Mouse (Mus musculus) embryonic facial prominence, embryonic 14.5 days (tissue): Measurements from ENCODE around the gene Aph1c. TPM values are rescaled to one million over a fixed set of nuclear protein-coding genes. Genes with fewer than 3 reads are reported as not detected.
"Not testable (repeated sequence)": the region's sequence is repeated elsewhere in the genome, so short reads cannot be mapped to it uniquely, and the experiment has no call there.

Experiments used
- ATAC-seq: fragments of 200-750 bp; cut with Nextera tagmentation; 2 replicates; pipeline ENCODE4 v1.8.0; 2017; ENCODE audit warnings: low read depth, moderate number of reproducible peaks, moderate TSS enrichment
- DNase-seq: peaks from one replicate; pipeline ENCODE4 v3.0.0-alpha.2; 2015; ENCODE audit warnings: low spot score
- H3K27ac ChIP-seq: fragments of 300-500 bp; sonication (generic); replicated peaks from 2 replicates; pipeline ENCODE4 v1.5.1; 2014; ENCODE audit warnings: low read depth, mild to moderate bottlenecking, low read length, moderate library complexity
- H3K27me3 ChIP-seq: fragments of 300-500 bp; sonication (generic); replicated peaks from 2 replicates; pipeline ENCODE4 v1.6.1; 2014; ENCODE audit warnings: low read length; ENCODE audit not compliant: control insufficient read depth, insufficient read depth
- H3K36me3 ChIP-seq: fragments of 300-500 bp; sonication (generic); 2 replicates; pipeline ENCODE4 v1.6.1; 2014; ENCODE audit warnings: low read length, mixed read lengths; ENCODE audit not compliant: control insufficient read depth, insufficient read depth
- H3K4me1 ChIP-seq: fragments of 300-500 bp; sonication (generic); 2 replicates; pipeline ENCODE4 v1.6.1; 2014; ENCODE audit warnings: antibody characterized with exemption, low read length; ENCODE audit not compliant: control insufficient read depth, insufficient read depth
- H3K4me2 ChIP-seq: fragments of 300-500 bp; sonication (generic); 2 replicates; pipeline ENCODE4 v1.6.1; 2014; ENCODE audit warnings: low read depth, mild to moderate bottlenecking, low read length, moderate library complexity, mixed read lengths
- H3K4me3 ChIP-seq: fragments of 300-500 bp; sonication (generic); 2 replicates; pipeline ENCODE4 v1.5.1; 2014; ENCODE audit warnings: low read depth, mild to moderate bottlenecking, low read length
- H3K9ac ChIP-seq: fragments of 300-500 bp; sonication (generic); 2 replicates; pipeline ENCODE4 v1.6.1; 2014; ENCODE audit warnings: low read depth, mild to moderate bottlenecking, low read length, moderate library complexity, mixed read lengths
- H3K9me3 ChIP-seq: fragments of 300-500 bp; sonication (generic); 2 replicates; pipeline ENCODE4 v1.6.1; 2016; ENCODE audit warnings: low read length; ENCODE audit not compliant: control insufficient read depth
- WGBS: fragments of 180-500 bp; shearing (Covaris S2); extraction: QIAGEN DNeasy Blood & Tissue Kit; methylation state at CpG from one replicate; pipeline ENCODE4 v1.1.7; 2014; 5-methylcytosine and 5-hydroxymethylcytosine counted together
- polyA plus RNA-seq: library from polyadenylated mRNA; unstranded; fragments of >200 nt; fragmentation: Nextera tagmentation; extraction: Ambion mirVana; gene quantifications from 2 replicates; pipeline ENCODE4 v1.2.1, GENCODE M21; 2014

Aph1c gene
- polyA plus RNA-seq, 1 experiment from 2014 or later = 4.4 TPM

GRCm38 (mm10) chr9:66873531-66873930 is 39.0 kb upstream of the Aph1c start:
- no peaks in the 10 kb centered on the region for H3K4me1 ChIP-seq
- H3K9ac ChIP-seq = no peak overlapping the region
- no peak overlapping the region for H3K4me3 ChIP-seq
- H3K27me3 ChIP-seq = no peaks in the 10 kb centered on the region
- ATAC-seq (no peak), DNase-seq (no peak)
- H3K4me2 ChIP-seq = no peak overlapping the region
- no peaks in the 10 kb centered on the region; the same call in 1 of the 2 replicates for H3K36me3 ChIP-seq
- peaks cover 14% of the 10 kb centered on the region; the same call in 1 of the 2 replicates for H3K9me3 ChIP-seq
- no peak overlapping the region for H3K27ac ChIP-seq

- not testable (repeated sequence) for H3K4me3 ChIP-seq, DNase-seq, H3K4me2 ChIP-seq, H3K4me1 ChIP-seq, ATAC-seq, H3K27me3 ChIP-seq, H3K36me3 ChIP-seq, H3K9ac ChIP-seq, H3K27ac ChIP-seq
- WGBS = 74% methylated on average over 2 of the region's 2 CpGs
- peaks cover 14% of the 10 kb centered on the region; the same call in 1 of the 2 replicates for H3K9me3 ChIP-seq
Measured at GRCm38 (mm10) chr9:66873009-66873408, 38.5 kb upstream of the Aph1c start.

- ATAC-seq (no peak), DNase-seq (no peak)
- no peak overlapping the region for H3K4me2 ChIP-seq
- H3K9ac ChIP-seq = no peak overlapping the region
- no peaks in the 10 kb centered on the region; the same call in 1 of the 2 replicates for H3K36me3 ChIP-seq
- WGBS = 72% methylated on average over 10 of the region's 10 CpGs
- peaks cover 14% of the 10 kb centered on the region; the same call in 1 of the 2 replicates for H3K9me3 ChIP-seq
- no peaks in the 10 kb centered on the region for H3K4me1 ChIP-seq
- H3K27me3 ChIP-seq = no peaks in the 10 kb centered on the region
- no peak overlapping the region for H3K4me3 ChIP-seq
- no peak overlapping the region for H3K27ac ChIP-seq
Measured at GRCm38 (mm10) chr9:66872015-66872727, 37.6 kb upstream of the Aph1c start.

- Histone ChIP-seq H3K4me3 (no peak overlapping the region), H3K36me3 (peaks cover 8% of the 10 kb centered on the region), H3K4me1 (peaks cover 15% of the 10 kb centered on the region), H3K27me3 (no peaks in the 10 kb centered on the region), H3K27ac (no peak overlapping the region), H3K9me3 (no peaks in the 10 kb centered on the region), H3K4me2 (no peak overlapping the region), H3K9ac (no peak overlapping the region)
- DNase-seq (no peak), ATAC-seq (no peak)
- 44% methylated on average over 3 of the region's 3 CpGs for WGBS
Measured at GRCm38 (mm10) chr9:66864708-66865107, 30.2 kb upstream of the Aph1c start.

- DNase-seq (peak; percentile 74), ATAC-seq (0 out of 2 replicates have a peak, but pooled peaks have one; percentile 26)
- Histone ChIP-seq H3K27me3 (no peaks in the 10 kb centered on the region), H3K36me3 (peaks cover 20% of the 10 kb centered on the region), H3K9me3 (no peaks in the 10 kb centered on the region), H3K4me1 (peaks cover 15% of the 10 kb centered on the region), H3K4me3 (no peak overlapping the region), H3K27ac (peak overlapping the region; percentile 67), H3K9ac (no peak overlapping the region), H3K4me2 (no peak overlapping the region)
- 42% methylated on average over 3 of the region's 3 CpGs for WGBS
Measured at GRCm38 (mm10) chr9:66863456-66863855, 28.9 kb upstream of the Aph1c start.

GRCm38 (mm10) chr9:66862202-66862601 is 27.7 kb upstream of the Aph1c start:
- Histone ChIP-seq H3K9ac (no peak overlapping the region), H3K4me1 (peaks cover 15% of the 10 kb centered on the region), H3K36me3 (peaks cover 20% of the 10 kb centered on the region), H3K4me2 (no peak overlapping the region), H3K27ac (no peak overlapping the region), H3K4me3 (no peak overlapping the region), H3K27me3 (no peaks in the 10 kb centered on the region), H3K9me3 (no peaks in the 10 kb centered on the region)
- ATAC-seq (no peak), DNase-seq (no peak)
- 82% methylated on average over 4 of the region's 4 CpGs for WGBS

- Histone ChIP-seq H3K27me3 (no peaks in the 10 kb centered on the region), H3K9me3 (no peaks in the 10 kb centered on the region), H3K4me2 (no peak overlapping the region), H3K9ac (no peak overlapping the region), H3K27ac (peak overlapping the region; percentile 74), H3K4me1 (peaks cover 15% of the 10 kb centered on the region), H3K36me3 (peaks cover 20% of the 10 kb centered on the region), H3K4me3 (no peak overlapping the region)
- peak; percentile 64 for DNase-seq
- no peak for ATAC-seq
- WGBS = 61% methylated on average over 5 of the region's 5 CpGs
Measured at GRCm38 (mm10) chr9:66861104-66861767, 26.7 kb upstream of the Aph1c start.

GRCm38 (mm10) chr9:66859523-66859922 is 25.0 kb upstream of the Aph1c start:
- H3K4me3 ChIP-seq = no peak overlapping the region
- H3K36me3 ChIP-seq = peaks cover 20% of the 10 kb centered on the region
- H3K4me1 ChIP-seq = peaks cover 15% of the 10 kb centered on the region
- 94% methylated on average over 5 of the region's 5 CpGs for WGBS
- ATAC-seq (no peak), DNase-seq (no peak)
- H3K9ac ChIP-seq = no peak overlapping the region
- H3K27ac ChIP-seq = no peak overlapping the region
- no peaks in the 10 kb centered on the region for H3K27me3 ChIP-seq
- H3K9me3 ChIP-seq = no peaks in the 10 kb centered on the region
- no peak overlapping the region for H3K4me2 ChIP-seq
